7 mouse cellular contexts compared by ENCODE assay signal in the genomic region with DNA sequence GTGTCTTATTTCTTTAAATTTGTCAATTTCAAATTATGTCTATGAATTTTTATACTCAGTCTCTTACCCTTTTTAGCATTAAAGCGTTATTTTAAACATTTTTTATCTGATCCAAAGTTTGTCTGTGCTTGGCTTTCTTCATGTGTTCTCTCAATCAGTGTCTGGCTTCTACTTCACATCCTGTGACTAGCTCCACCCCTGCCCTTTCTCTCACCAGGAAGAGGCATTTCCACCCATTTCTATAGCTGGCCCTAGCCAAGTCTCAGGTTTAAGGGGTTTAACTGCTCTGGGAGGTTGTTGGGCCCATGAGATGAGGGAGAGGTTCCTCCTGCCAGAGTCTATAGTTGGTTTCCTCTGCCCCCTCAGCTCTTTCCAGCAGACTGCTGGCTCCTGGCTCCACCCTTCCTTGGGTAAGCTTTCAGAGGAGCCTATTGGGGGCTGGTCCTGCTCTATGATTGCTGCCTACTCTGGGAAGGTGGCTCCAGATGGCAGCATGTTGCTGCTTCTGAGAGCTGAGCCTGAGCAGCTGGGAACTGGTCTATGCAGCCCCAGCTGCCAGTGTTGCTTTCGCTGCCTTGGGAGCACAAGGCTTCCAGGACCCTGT. TPM values are rescaled to one million over a fixed set of nuclear protein-coding genes. Genes with fewer than 3 reads are reported as not detected.
DNase-seq lines count a peak whose midpoint lies in the region; ATAC-seq and TF ChIP-seq lines count a peak whose summit lies in the region.

No protein-coding gene starts in this region.

- H3K27me3 ChIP-seq in MEL (ENCODE audit: control insufficient read depth in 1 of 2, insufficient read depth in 2 of 2, low read length in 2 of 2), result no peaks in the 10 kb centered on the region
- H3K27me3 ChIP-seq in intestine, embryonic 14.5 days (replicated peaks; ENCODE audit: control insufficient read depth, insufficient read depth, low read length), result no peaks in the 10 kb centered on the region
- no peaks in the 10 kb centered on the region for H3K27me3 ChIP-seq in midbrain, embryonic 14.5 days (ENCODE audit: control insufficient read depth, insufficient read depth, low read length)

- no peak overlapping the region for H3K9ac ChIP-seq in MEL (ENCODE audit: control insufficient read depth, low read depth, low read length, poor library complexity, severe bottlenecking)
- no peak overlapping the region for H3K9ac ChIP-seq in intestine, embryonic 14.5 days (ENCODE audit: low read length)
- no peak overlapping the region for H3K9ac ChIP-seq in midbrain, embryonic 14.5 days (replicated peaks; ENCODE audit: low read length)

- H3K27ac ChIP-seq in MEL (ENCODE audit: control insufficient read depth, low read depth, low read length), result peak overlapping the region; percentile 19; the same call in 1 of the 2 replicates
- peak overlapping the region; percentile 95 for H3K27ac ChIP-seq in bone marrow macrophage, adult 2 months (ENCODE audit: insufficient read depth, low read depth, low read length)
- 0 out of 2 replicates have a peak overlapping the region, but pooled peaks have one; percentile 38 for H3K27ac ChIP-seq in intestine, embryonic 14.5 days (ENCODE audit: low read depth)
- peak overlapping the region; percentile 34; the same call in 1 of the 2 replicates for H3K27ac ChIP-seq in midbrain, embryonic 14.5 days (replicated peaks; ENCODE audit: low read depth, low read length)

- H3K9me3 ChIP-seq in MEL (replicated peaks; ENCODE audit: insufficient read depth, low read length), result no peaks in the 10 kb centered on the region
- H3K9me3 ChIP-seq in intestine, embryonic 14.5 days (ENCODE audit: control insufficient read depth, low read length), result no peaks in the 10 kb centered on the region
- H3K9me3 ChIP-seq in midbrain, embryonic 14.5 days (ENCODE audit: control insufficient read depth, low read length), result no peaks in the 10 kb centered on the region

- TF ChIP-seq CTCF in MEL (IDR thresholded peaks at IDR 0.05 in 2 of 3, conservative IDR thresholded peaks at IDR 0.05 in 1 of 3; ENCODE audit: control insufficient read depth in 1 of 3, insufficient read depth in 1 of 3, low read depth in 2 of 3, low read length in 3 of 3, poor library complexity in 1 of 3, severe bottlenecking in 1 of 3), result no peak
- TF ChIP-seq CTCF in bone marrow macrophage, adult 2 months (IDR thresholded peaks at IDR 0.05; ENCODE audit: low read depth, low read length), result no peak

- DNase-seq in MEL (ENCODE audit: low read depth, low spot score) (peak; percentile 29), liver (peak; percentile 33)
- no peak for DNase-seq in intestine, embryonic 14.5 days (ENCODE audit: low spot score)
- DNase-seq in midbrain, embryonic 14.5 days, result peak; percentile 33
- DNase-seq in ovary, postnatal 14 days (ENCODE audit: low spot score), result no peak

- no peak for TF ChIP-seq EP300 in MEL (IDR thresholded peaks at IDR 0.05; ENCODE audit: low read depth in 1 of 2, low read length in 2 of 2)

- peaks cover 0 to 9% of the 10 kb centered on the region in 2 experiments; a peak in 3 of 4 replicates for H3K4me1 ChIP-seq in MEL (ENCODE audit: control insufficient read depth in 1 of 2, insufficient read depth in 2 of 2, low read length in 2 of 2)
- H3K4me1 ChIP-seq in bone marrow macrophage, adult 2 months (ENCODE audit: control insufficient read depth, insufficient read depth, low read length), result peaks cover 43% of the 10 kb centered on the region
- H3K4me1 ChIP-seq in intestine, embryonic 14.5 days (replicated peaks; ENCODE audit: control insufficient read depth, insufficient read depth, low read length), result no peaks in the 10 kb centered on the region
- no peaks in the 10 kb centered on the region for H3K4me1 ChIP-seq in midbrain, embryonic 14.5 days (ENCODE audit: control insufficient read depth, insufficient read depth, low read length)

- peak; percentile 74 for ATAC-seq in granulocyte monocyte progenitor cell, adult 5-6 weeks (replicated peaks; ENCODE audit: poor library complexity, severe bottlenecking)
- ATAC-seq in intestine, embryonic 14.5 days (replicated peaks; ENCODE audit: low FRiP score, low TSS enrichment, low read depth), result no peak
- no peak for ATAC-seq in midbrain, embryonic 14.5 days (ENCODE audit: low FRiP score, low TSS enrichment)

- 82% methylated on average over 2 of the region's 2 CpGs for WGBS in intestine, embryonic 14.5 days
- 80% methylated on average over 2 of the region's 2 CpGs for WGBS in midbrain, embryonic 14.5 days

- peaks cover 9 to 13% of the 10 kb centered on the region in 2 experiments for H3K36me3 ChIP-seq in MEL (ENCODE audit: control insufficient read depth in 1 of 2, insufficient read depth in 2 of 2, low read length in 2 of 2)
- peaks cover 3% of the 10 kb centered on the region for H3K36me3 ChIP-seq in intestine, embryonic 14.5 days (ENCODE audit: control insufficient read depth, insufficient read depth, low read length)
- no peaks in the 10 kb centered on the region for H3K36me3 ChIP-seq in midbrain, embryonic 14.5 days (ENCODE audit: control insufficient read depth, insufficient read depth, low read length)

- no peak for TF ChIP-seq RAD21 in MEL (IDR thresholded peaks at IDR 0.05; ENCODE audit: low read depth, low read length)

- no peak overlapping the region for H3K4me3 ChIP-seq in MEL (ENCODE audit: control insufficient read depth in 1 of 2, insufficient read depth in 1 of 2, low read depth in 2 of 2, low read length in 2 of 2)
- peak overlapping the region; percentile 1; the same call in 1 of the 2 replicates for H3K4me3 ChIP-seq in bone marrow macrophage, adult 2 months (ENCODE audit: insufficient read depth, low read length)
- H3K4me3 ChIP-seq in intestine, embryonic 14.5 days (ENCODE audit: low read depth, low read length), result no peak overlapping the region
- H3K4me3 ChIP-seq in midbrain, embryonic 14.5 days (replicated peaks; ENCODE audit: low read depth, low read length), result no peak overlapping the region

- peaks cover 52% of the 10 kb centered on the region for H3K79me2 ChIP-seq in MEL (ENCODE audit: control insufficient read depth, insufficient read depth, low read length, poor library complexity)

- no peak for TF ChIP-seq POLR2A in MEL (IDR thresholded peaks at IDR 0.05; ENCODE audit: control insufficient read depth in 1 of 2, insufficient read depth in 1 of 2, low read depth in 1 of 2, low read length in 2 of 2, poor library complexity in 1 of 2)
- no peak for TF ChIP-seq POLR2A in bone marrow macrophage, adult 2 months (IDR thresholded peaks at IDR 0.05; ENCODE audit: borderline replicate concordance, low read depth, low read length)

- H3K4me2 ChIP-seq in intestine, embryonic 14.5 days (ENCODE audit: low read length), result no peak overlapping the region
- H3K4me2 ChIP-seq in midbrain, embryonic 14.5 days (ENCODE audit: low read length), result no peak overlapping the region

RNA-seq across cellular contexts. Expression of a gene that starts 17.3 kb away (rescaled TPM):
- total RNA-seq in MEL (2012; rRNA removed), result 50.6 and 51.9 TPM in 2 replicates
- 100 to 1,000 TPM in 1 of 2 experiments, 10 to 100 TPM in 1; 57.9 to 338 TPM for polyA plus RNA-seq in MEL (2012; ENCODE audit: insufficient read depth in 1 of 2, insufficient read length in 2 of 2, low read depth in 1 of 2, low replicate concordance in 2 of 2, missing spikeins in 1 of 2)
- polyA plus RNA-seq in bone marrow macrophage, adult 2 months (2012; ENCODE audit: insufficient read depth, insufficient read length, missing spikeins), result 66.3 and 71.7 TPM in 2 replicates
- total RNA-seq in granulocyte monocyte progenitor cell, adult 5-6 weeks (2014; fragmentation: Nextera tagmentation), result 43.8 and 47.1 TPM in 2 replicates
- 46.4 and 54.5 TPM in 2 replicates for total RNA-seq in granulocyte monocyte progenitor cell, adult 5-6 weeks (2017)
- polyA plus RNA-seq in intestine, embryonic 14.5 days (2014; fragmentation: Nextera tagmentation; extraction: Ambion mirVana), result 79.4 and 79.8 TPM in 2 replicates
- polyA plus RNA-seq in midbrain, embryonic 14.5 days (2014; fragmentation: Nextera tagmentation; extraction: Ambion mirVana), result 189 and 233 TPM in 2 replicates

RNA-seq across cellular contexts. Expression of a gene that starts 40.6 kb away (rescaled TPM):
- 88.2 and 99.5 TPM in 2 replicates for total RNA-seq in MEL (2012; rRNA removed)
- 100 to 1,000 TPM in 1 of 2 experiments, not detected in 1; 119 TPM for polyA plus RNA-seq in MEL (2012; ENCODE audit: insufficient read depth in 1 of 2, insufficient read length in 2 of 2, low read depth in 1 of 2, low replicate concordance in 2 of 2, missing spikeins in 1 of 2)
- polyA plus RNA-seq in bone marrow macrophage, adult 2 months (2012; ENCODE audit: insufficient read depth, insufficient read length, missing spikeins), result 61.9 and 65.6 TPM in 2 replicates
- 43.1 and 60.9 TPM in 2 replicates for total RNA-seq in granulocyte monocyte progenitor cell, adult 5-6 weeks (2014; fragmentation: Nextera tagmentation)
- total RNA-seq in granulocyte monocyte progenitor cell, adult 5-6 weeks (2017), result 115 and 129 TPM in 2 replicates
- polyA plus RNA-seq in intestine, embryonic 14.5 days (2014; fragmentation: Nextera tagmentation; extraction: Ambion mirVana), result 152 and 172 TPM in 2 replicates
- 102 and 112 TPM in 2 replicates for polyA plus RNA-seq in midbrain, embryonic 14.5 days (2014; fragmentation: Nextera tagmentation; extraction: Ambion mirVana)

RNA-seq across cellular contexts. Expression of a gene that starts 44.5 kb away (rescaled TPM):
- not detected in 2 replicates for total RNA-seq in MEL (2012; rRNA removed)
- under 1 TPM in 1 of 2 experiments, not detected in 1; 0.08 TPM for polyA plus RNA-seq in MEL (2012; ENCODE audit: insufficient read depth in 1 of 2, insufficient read length in 2 of 2, low read depth in 1 of 2, low replicate concordance in 2 of 2, missing spikeins in 1 of 2)
- polyA plus RNA-seq in bone marrow macrophage, adult 2 months (2012; ENCODE audit: insufficient read depth, insufficient read length, missing spikeins), result not detected in 2 replicates
- total RNA-seq in granulocyte monocyte progenitor cell, adult 5-6 weeks (2014; fragmentation: Nextera tagmentation), result not detected in 2 replicates
- not detected in 2 replicates for total RNA-seq in granulocyte monocyte progenitor cell, adult 5-6 weeks (2017)
- 0.14 and 0.36 TPM in 2 replicates for polyA plus RNA-seq in intestine, embryonic 14.5 days (2014; fragmentation: Nextera tagmentation; extraction: Ambion mirVana)
- 0.12 TPM in 1 of 2 replicates, not detected in the other for polyA plus RNA-seq in midbrain, embryonic 14.5 days (2014; fragmentation: Nextera tagmentation; extraction: Ambion mirVana)

RNA-seq across cellular contexts. Expression of a gene that starts 47.1 kb away (rescaled TPM):
- 15.2 and 15.6 TPM in 2 replicates for total RNA-seq in MEL (2012; rRNA removed)
- polyA plus RNA-seq in MEL (2012; ENCODE audit: insufficient read depth in 1 of 2, insufficient read length in 2 of 2, low read depth in 1 of 2, low replicate concordance in 2 of 2, missing spikeins in 1 of 2), result 10 to 100 TPM in 1 of 2 experiments, not detected in 1; 24.6 TPM
- 108 and 113 TPM in 2 replicates for polyA plus RNA-seq in bone marrow macrophage, adult 2 months (2012; ENCODE audit: insufficient read depth, insufficient read length, missing spikeins)
- 118 and 128 TPM in 2 replicates for total RNA-seq in granulocyte monocyte progenitor cell, adult 5-6 weeks (2014; fragmentation: Nextera tagmentation)
- 41.5 and 54.1 TPM in 2 replicates for total RNA-seq in granulocyte monocyte progenitor cell, adult 5-6 weeks (2017)
- polyA plus RNA-seq in intestine, embryonic 14.5 days (2014; fragmentation: Nextera tagmentation; extraction: Ambion mirVana), result 62.8 and 65.1 TPM in 2 replicates
- 61.0 and 65.6 TPM in 2 replicates for polyA plus RNA-seq in midbrain, embryonic 14.5 days (2014; fragmentation: Nextera tagmentation; extraction: Ambion mirVana)

RNA-seq across cellular contexts. Expression of a gene that starts 54.1 kb away (rescaled TPM):
- 56.0 and 58.7 TPM in 2 replicates for total RNA-seq in MEL (2012; rRNA removed)
- polyA plus RNA-seq in MEL (2012; ENCODE audit: insufficient read depth in 1 of 2, insufficient read length in 2 of 2, low read depth in 1 of 2, low replicate concordance in 2 of 2, missing spikeins in 1 of 2), result 10 to 100 TPM in 1 of 2 experiments, not detected in 1; 69.4 TPM
- polyA plus RNA-seq in bone marrow macrophage, adult 2 months (2012; ENCODE audit: insufficient read depth, insufficient read length, missing spikeins), result 38.1 and 45.7 TPM in 2 replicates
- total RNA-seq in granulocyte monocyte progenitor cell, adult 5-6 weeks (2014; fragmentation: Nextera tagmentation), result 30.8 and 35.2 TPM in 2 replicates
- total RNA-seq in granulocyte monocyte progenitor cell, adult 5-6 weeks (2017), result 68.8 and 71.6 TPM in 2 replicates
- polyA plus RNA-seq in intestine, embryonic 14.5 days (2014; fragmentation: Nextera tagmentation; extraction: Ambion mirVana), result 53.6 and 59.9 TPM in 2 replicates
- polyA plus RNA-seq in midbrain, embryonic 14.5 days (2014; fragmentation: Nextera tagmentation; extraction: Ambion mirVana), result 59.9 and 65.8 TPM in 2 replicates

Comparison
In these comparisons a context has a peak if more than half of its experiments do, and no peak if none do; other contexts are left out.
1. DNase-seq: peak in MEL (single experiment), liver (single experiment) and midbrain, embryonic 14.5 days (single experiment); none in intestine, embryonic 14.5 days (single experiment) and ovary, postnatal 14 days (single experiment).
2. H3K27ac ChIP-seq: peak in every context shown above with its lines; median percentile 95 in bone marrow macrophage, adult 2 months; 38 in intestine, embryonic 14.5 days; 34 in midbrain, embryonic 14.5 days; 19 in MEL.